Mouse (Mus musculus) monocyte, adult 2 months (primary cell): ENCODE data around the gene Vezt.

Experiments
- DNase-seq, 2 experiments: peaks; one replicate each; pipeline ENCODE4 v3.0.0; 2022; ENCODE audit warnings: low spot score in 2 of 2, low read depth in 1 of 2

Vezt gene

GRCm38 (mm10) chr10:93913525-93913924 is 122.1 kb downstream of the Vezt start:
- DNase-seq = no peak

DNA sequence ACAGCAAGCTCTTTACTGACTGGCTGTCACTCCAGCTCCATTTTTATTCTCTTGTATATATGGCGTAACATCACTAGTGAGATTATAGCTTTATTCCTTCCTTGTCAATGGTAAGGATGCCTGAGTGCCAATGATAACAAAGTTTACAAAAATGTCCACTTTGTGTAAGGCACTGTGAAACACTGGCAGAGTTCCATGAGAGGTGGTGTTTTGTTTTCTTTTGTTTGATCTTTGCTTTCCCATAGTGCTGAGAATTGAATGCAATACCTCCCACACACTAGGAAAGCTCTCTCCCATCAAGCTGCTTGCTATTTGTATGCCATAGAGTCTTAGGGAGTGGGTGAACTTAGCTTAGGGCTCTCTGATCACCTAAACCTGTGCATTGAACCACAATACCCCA is 122.7 kb downstream of the Vezt start:
- DNase-seq = no peak

GRCm38 (mm10) chr10:93912136-93912855 is 123.3 kb downstream of the Vezt start:
- no peak for DNase-seq

DNA sequence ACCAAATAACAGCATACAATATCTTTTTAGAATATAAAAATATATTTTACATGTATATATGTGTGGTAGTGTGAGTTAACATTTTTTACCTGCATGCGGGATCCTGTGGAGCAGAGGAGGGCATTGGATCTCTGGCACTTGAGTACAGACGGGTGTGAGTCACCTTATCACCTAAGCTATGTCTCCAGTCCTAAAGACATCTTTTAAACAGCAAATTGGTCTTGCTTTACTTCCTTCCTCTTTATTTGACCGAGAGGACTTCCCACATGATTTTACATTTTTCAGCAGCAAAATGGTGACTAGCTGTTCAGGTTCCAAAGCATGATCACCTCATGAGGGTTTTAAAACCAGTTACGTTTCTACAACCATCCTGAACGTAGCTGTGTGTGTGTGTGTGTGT is 124.3 kb downstream of the Vezt start:
- DNase-seq = no peak

GRCm38 (mm10) chr10:93909811-93910446 is 125.7 kb downstream of the Vezt start:
- no peak for DNase-seq

DNA sequence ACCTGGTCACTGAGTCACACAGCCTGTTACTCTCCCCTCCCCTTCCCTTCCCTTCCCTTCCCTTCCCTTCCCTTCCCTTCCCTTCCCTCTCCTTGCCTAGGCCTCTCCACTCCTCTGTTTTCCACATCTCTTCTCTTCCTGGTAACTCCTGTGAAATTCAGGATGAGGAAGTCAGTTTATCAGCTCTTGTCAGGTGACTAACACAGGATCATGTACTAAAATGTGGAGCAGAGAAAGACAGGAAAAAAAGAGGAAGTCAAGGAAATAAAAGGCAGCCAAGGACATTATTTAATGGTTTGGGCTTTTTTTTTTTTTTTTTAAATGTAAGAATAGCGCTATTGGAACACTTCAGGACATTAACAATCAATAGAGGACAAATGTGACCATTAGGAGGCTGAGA is 126.6 kb downstream of the Vezt start:
- DNase-seq = no peak

DNA sequence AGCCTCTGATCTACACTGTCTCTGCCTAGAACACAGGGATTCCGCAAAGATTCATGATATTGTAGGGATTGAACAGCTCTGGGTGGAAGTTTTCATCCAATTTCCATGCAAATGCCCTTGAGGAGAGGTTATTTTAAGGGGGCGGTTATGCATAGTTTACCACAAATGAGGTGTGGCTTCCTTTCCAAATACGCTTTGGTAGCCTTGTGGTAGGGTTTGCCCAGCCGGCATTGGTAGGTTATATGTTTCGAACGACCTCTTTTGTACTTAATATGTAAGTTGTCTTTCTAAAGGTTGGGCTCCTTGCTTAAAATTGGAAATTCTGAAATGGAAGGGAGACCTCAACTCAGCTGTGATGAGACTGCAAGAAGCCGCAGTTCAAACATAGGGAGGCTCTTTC is 127.1 kb downstream of the Vezt start:
- DNase-seq = no peak

- no peak for DNase-seq
Measured at GRCm38 (mm10) chr10:93907376-93907775, 128.2 kb downstream of the Vezt start.

GRCm38 (mm10) chr10:93899907-93900306 is 135.7 kb downstream of the Vezt start:
- DNase-seq = no peak

DNA sequence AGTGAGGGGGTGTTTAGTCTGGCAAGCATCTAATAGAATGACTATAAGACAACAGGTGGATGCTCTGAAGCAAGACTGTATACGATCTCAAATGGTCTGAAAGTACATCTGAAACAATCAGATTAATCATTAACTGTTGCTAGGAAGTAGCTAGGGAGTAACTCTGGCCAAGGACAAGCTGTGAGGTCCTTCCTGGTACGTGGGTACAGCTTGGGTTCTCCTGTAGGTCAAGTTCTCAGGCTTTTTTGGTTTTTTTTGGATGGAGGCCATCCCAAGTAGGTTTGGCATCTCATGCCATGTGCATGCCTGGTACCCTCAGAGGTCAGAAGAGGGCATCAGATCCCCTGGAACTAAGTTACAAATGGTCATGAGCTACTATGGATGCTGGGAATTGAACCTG is 136.3 kb downstream of the Vezt start:
- no peak for DNase-seq

DNA sequence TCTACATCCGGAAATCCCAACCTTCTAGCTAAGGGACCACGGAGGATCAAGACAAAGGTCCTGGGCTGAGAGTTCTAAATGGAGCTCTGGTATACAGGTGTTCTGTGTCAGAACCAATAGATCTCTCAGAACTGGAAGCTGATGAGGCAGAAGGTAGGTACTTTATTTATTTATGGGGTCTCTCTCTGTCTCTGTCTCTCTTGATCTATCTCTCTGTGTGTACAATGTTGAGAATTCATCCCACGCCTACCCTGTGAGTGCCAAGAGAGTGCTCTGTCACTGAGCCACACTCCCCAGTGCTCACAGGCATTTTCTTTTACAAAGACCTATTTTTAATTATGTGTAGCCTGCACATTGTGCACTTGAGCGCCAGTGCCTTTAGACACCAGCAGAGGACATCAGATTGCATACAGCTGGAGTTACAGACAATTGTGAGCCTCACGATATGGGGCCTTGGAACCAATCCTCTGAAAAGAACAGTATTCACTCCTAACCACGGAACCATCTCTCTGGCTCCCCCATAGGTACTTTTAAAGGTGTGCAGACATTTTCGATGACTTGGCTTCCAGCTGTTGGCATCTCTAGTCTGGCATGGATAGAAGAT is 138.5 kb downstream of the Vezt start, which contains the start of gene Metap2:
Metap2 (minus strand) TSS at position 51 of the 604 bp plus-strand sequence.
- DNase-seq = no peak

DNA sequence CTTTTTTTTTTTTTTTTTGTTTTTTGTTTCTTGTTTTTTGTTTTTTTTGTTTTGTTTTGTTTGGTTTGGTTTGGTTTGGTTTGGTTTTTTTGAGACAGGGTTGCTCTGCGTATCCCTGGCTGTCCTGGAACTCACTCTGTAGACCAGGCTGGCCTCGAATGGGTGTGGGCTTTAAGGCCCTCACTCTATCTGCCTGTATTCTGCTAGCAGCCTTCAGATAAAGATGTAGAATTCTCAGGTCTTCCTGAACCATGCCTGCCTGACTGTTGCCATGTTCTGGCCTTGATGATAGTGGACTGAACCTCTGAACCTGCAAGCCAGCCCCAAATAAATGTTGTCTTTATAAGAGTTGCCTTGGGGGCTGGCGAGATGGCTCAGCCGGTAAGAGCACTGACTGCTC is 143.1 kb downstream of the Vezt start:
- no peak for DNase-seq

GRCm38 (mm10) chr10:93891031-93891430 is 144.6 kb downstream of the Vezt start:
- DNase-seq = no peak

- no peak for DNase-seq
Measured at GRCm38 (mm10) chr10:93890565-93890964, 145.1 kb downstream of the Vezt start.

DNA sequence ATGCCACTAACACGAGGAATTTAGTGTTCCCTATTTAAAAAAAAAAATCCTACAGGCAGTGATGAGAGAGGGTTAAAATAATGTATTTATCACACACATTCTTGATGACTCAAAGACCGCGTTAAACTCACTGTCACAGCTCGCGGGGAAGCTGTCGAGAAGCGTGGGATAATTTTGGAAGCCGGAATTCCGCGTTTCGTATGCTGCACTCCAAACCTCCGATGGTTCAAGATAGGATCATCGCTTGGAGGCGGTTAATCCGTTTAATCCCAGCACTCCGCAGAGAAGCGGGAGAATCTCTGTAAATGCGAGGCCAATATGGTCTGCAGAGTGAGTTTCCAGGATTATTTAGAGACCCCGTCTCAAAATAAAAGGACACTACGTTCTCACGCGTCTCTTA is 145.6 kb downstream of the Vezt start:
- DNase-seq = no peak

DNA sequence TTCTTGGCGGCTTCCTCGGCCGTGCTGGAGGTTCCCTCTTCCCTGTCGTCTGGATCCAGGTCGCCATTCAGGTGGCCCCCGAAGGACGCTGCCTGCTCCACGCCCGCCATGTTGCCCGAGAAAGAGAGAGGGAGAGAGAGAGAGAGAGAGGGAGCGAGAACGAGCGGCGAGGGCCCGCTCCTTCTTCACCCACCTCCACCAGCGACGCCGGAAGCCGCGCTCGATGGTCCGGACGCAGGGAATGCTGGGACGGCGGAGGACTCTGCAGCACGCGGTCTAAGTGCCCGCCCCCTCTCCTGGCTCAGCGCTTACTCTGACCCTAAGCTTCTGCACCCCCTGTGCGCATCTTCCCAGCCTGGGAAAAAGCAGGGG is 146.1 kb downstream of the Vezt start:
- peak; percentile 27 to 30 for DNase-seq
